Mouse (Mus musculus) 3134 (cell line): ENCODE measurements around the gene Magohb.
A peak's percentile ranks its signal among the peaks of the same experiment; 100 is the strongest.

ENCODE experiments used
- DNase-seq: peaks from one replicate; pipeline ENCODE4 v3.0.0-alpha.2; 2011; ENCODE audit warnings: low spot score; ENCODE audit not compliant: insufficient read length; ENCODE audit errors: extremely low read depth

Magohb gene

GRCm38 (mm10) chr6:131262778-131263177 lies 30.3 kb downstream of the Magohb start:
- no peak for DNase-seq

GRCm38 (mm10) chr6:131262009-131262408 lies 31.0 kb downstream of the Magohb start:
- no peak for DNase-seq

- peak; percentile 39 for DNase-seq
These were observed 45.8 kb downstream of the Magohb start, which contains the start of gene Klra2 for GRCm38 (mm10) chr6:131247206-131247605. Gene Klra2 (minus strand): TSS chr6:131247362.

- DNase-seq, result no peak
These were observed 48.0 kb downstream of the Magohb start for GRCm38 (mm10) chr6:131245081-131245480.
